In the genomic region with DNA sequence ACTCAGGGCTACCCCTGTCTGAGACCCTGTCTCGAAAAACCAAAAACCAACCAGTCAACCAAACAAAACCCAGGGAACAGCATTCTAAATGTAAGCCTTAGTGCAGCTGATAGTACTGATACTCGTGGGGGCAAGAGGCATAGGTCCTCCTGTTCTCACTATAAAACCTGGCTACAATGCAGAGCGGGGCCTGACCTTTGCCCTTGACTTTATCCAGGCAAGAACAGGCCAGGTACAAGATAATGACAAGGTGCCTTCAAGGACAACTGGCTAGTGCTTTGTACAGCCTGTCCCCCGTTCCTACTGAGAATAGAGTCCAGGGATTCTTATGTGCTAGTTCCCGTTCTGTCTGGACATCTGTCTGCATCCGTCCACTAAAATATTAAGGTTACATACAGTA, we compare ENCODE assay signal across 14 mouse cellular contexts.
"Had no signal": no experiment of that assay in that cellular context is flagged by ENCODE, and none has a peak within 500 bp of the region (broad histone marks: within the 10 kb centered on the region; RNA-seq: fewer than 3 reads in every experiment).

No protein-coding gene starts in this region.

- H3K9ac ChIP-seq: limb, embryonic 15.5 days; liver, embryonic 12.5 days; lung, embryonic 14.5 days had no signal

- DNase-seq: kidney, adult 11 months; kidney, adult 9 months; kidney, postnatal 36 days; layer of hippocampus, adult 9-11 months; layer of hippocampus, postnatal 36 days; lung, embryonic 14.5 days; lung, postnatal 10 days; lung, postnatal 4 days; right cerebral cortex, postnatal 25 days; thymus, postnatal 36 days had no signal

- H3K36me3 ChIP-seq: limb, embryonic 15.5 days; liver, embryonic 12.5 days had no signal

- ATAC-seq: liver, embryonic 12.5 days had no signal

- H3K27ac ChIP-seq: kidney, postnatal 0 days; limb, embryonic 15.5 days; liver, embryonic 12.5 days had no signal

- H3K9me3 ChIP-seq: limb, embryonic 15.5 days; liver, embryonic 12.5 days had no signal

- H3K4me3 ChIP-seq: limb, embryonic 15.5 days; liver, embryonic 12.5 days; myocyte had no signal

- H3K27me3 ChIP-seq: limb, embryonic 15.5 days; liver, embryonic 12.5 days had no signal

- H3K4me2 ChIP-seq: limb, embryonic 15.5 days; liver, embryonic 12.5 days; lung, embryonic 14.5 days had no signal
